Mouse (Mus musculus) adrenal gland, postnatal 36 days (tissue): ENCODE measurements around the gene Tmem222. TPM values are rescaled to one million over a fixed set of nuclear protein-coding genes. Genes with fewer than 3 reads are reported as not detected.

ENCODE experiments used
- DNase-seq, 2 experiments: peaks; one replicate each; pipeline ENCODE4 v3.0.0; 2021; ENCODE audit warnings: mixed read lengths in 1 of 2
- total RNA-seq, 2 experiments: library from RNA; stranded (reverse); gene quantifications; 2 replicates each; pipeline ENCODE4 v1.2.3; 2021

Tmem222 gene
- total RNA-seq, 2 experiments from 2014 or later, result 64.0 to 74.4 TPM

GRCm38 (mm10) chr4:133285299-133285698 lies 7.7 kb upstream of the Tmem222 start:
- no peak for DNase-seq

- DNase-seq, result no peak
These were observed 5.1 kb upstream of the Tmem222 start for GRCm38 (mm10) chr4:133282656-133283055.

- no peak for DNase-seq
These were observed 4.4 kb upstream of the Tmem222 start for GRCm38 (mm10) chr4:133281951-133282481.

- DNase-seq, result no peak
These were observed 3.9 kb upstream of the Tmem222 start for GRCm38 (mm10) chr4:133281513-133281912.

GRCm38 (mm10) chr4:133278482-133278881 lies 890 bp upstream of the Tmem222 start:
- DNase-seq, result no peak

GRCm38 (mm10) chr4:133278067-133278466 lies 475 bp upstream of the Tmem222 start:
- no peak for DNase-seq

GRCm38 (mm10) chr4:133270929-133271328 lies 6.7 kb downstream of the Tmem222 start:
- peak; percentile 62 to 67 for DNase-seq

GRCm38 (mm10) chr4:133269596-133269995 lies 8.0 kb downstream of the Tmem222 start:
- peak; percentile 83 to 84 for DNase-seq

- DNase-seq, result no peak
These were observed 8.7 kb downstream of the Tmem222 start for GRCm38 (mm10) chr4:133268931-133269330.

GRCm38 (mm10) chr4:133266248-133266880 lies 11.2 kb downstream of the Tmem222 start:
- peak in 1 of 2 experiments; percentile 13 for DNase-seq

- DNase-seq, result no peak
These were observed 11.8 kb downstream of the Tmem222 start for GRCm38 (mm10) chr4:133265759-133266158.

GRCm38 (mm10) chr4:133265297-133265696 lies 12.3 kb downstream of the Tmem222 start:
- DNase-seq, result peak; percentile 65 to 71

- peak in 1 of 2 experiments; percentile 35 for DNase-seq
These were observed 13.0 kb downstream of the Tmem222 start for GRCm38 (mm10) chr4:133264559-133264958.

GRCm38 (mm10) chr4:133263756-133264155 lies 13.8 kb downstream of the Tmem222 start:
- DNase-seq, result no peak

- no peak for DNase-seq
These were observed 14.7 kb downstream of the Tmem222 start, which contains the start of gene Sytl1 for GRCm38 (mm10) chr4:133262882-133263281. Gene Sytl1 (minus strand): TSS chr4:133263113.

- no peak for DNase-seq
These were observed 15.2 kb downstream of the Tmem222 start for GRCm38 (mm10) chr4:133262375-133262765.

GRCm38 (mm10) chr4:133261641-133262374 lies 15.8 kb downstream of the Tmem222 start:
- no peak for DNase-seq

GRCm38 (mm10) chr4:133257798-133258408 lies 19.7 kb downstream of the Tmem222 start:
- no peak for DNase-seq

GRCm38 (mm10) chr4:133257230-133257629 lies 20.4 kb downstream of the Tmem222 start:
- DNase-seq, result no peak

- DNase-seq, result no peak
These were observed 20.8 kb downstream of the Tmem222 start for GRCm38 (mm10) chr4:133256820-133257219.

- no peak for DNase-seq
These were observed 22.2 kb downstream of the Tmem222 start for GRCm38 (mm10) chr4:133255392-133255791.

GRCm38 (mm10) chr4:133253412-133253811 lies 24.2 kb downstream of the Tmem222 start:
- peak; percentile 25 to 40 for DNase-seq

GRCm38 (mm10) chr4:133252089-133252488 lies 25.5 kb downstream of the Tmem222 start:
- no peak for DNase-seq
